Mouse (Mus musculus) liver, embryonic 14.5 days (tissue): Measurements from ENCODE around the gene Clint1. TPM values are rescaled to one million over a fixed set of nuclear protein-coding genes. Genes with fewer than 3 reads are reported as not detected.

ENCODE experiments used
- ATAC-seq: fragments of 200-750 bp; cut with Nextera tagmentation; 2 replicates; pipeline ENCODE4 v1.8.0; 2017; ENCODE audit warnings: moderate number of reproducible peaks, mild to moderate bottlenecking, moderate library complexity; ENCODE audit not compliant: insufficient read depth
- DNase-seq, 3 experiments: peaks; one replicate each; pipeline ENCODE4 v3.0.0-alpha.2; 2012 to 2013; ENCODE audit warnings: low read depth in 3 of 3, low spot score in 3 of 3
- H3K27ac ChIP-seq: fragments of 300-500 bp; sonication (generic); 2 replicates; pipeline ENCODE4 v1.5.1; 2014; ENCODE audit warnings: moderate library complexity, mild to moderate bottlenecking, control low read depth, inconsistent platforms
- H3K27me3 ChIP-seq: fragments of 300-500 bp; sonication (generic); 2 replicates; pipeline ENCODE4 v1.6.1; 2014; ENCODE audit warnings: mild to moderate bottlenecking, low read length, moderate library complexity; ENCODE audit not compliant: control insufficient read depth, insufficient read depth
- H3K36me3 ChIP-seq: fragments of 300-500 bp; sonication (generic); replicated peaks from 2 replicates; pipeline ENCODE4 v1.6.1; 2014; ENCODE audit warnings: low read depth; ENCODE audit not compliant: control insufficient read depth, insufficient read depth
- H3K4me1 ChIP-seq, 2 experiments: fragments of 200-500 bp in 1 of 2; fragments of 300-500 bp in 1 of 2; sonication (generic) in 1 of 2; replicated peaks; 2 replicates each; pipeline ENCODE4 v1.6.1; 2012 to 2014; ENCODE audit warnings: antibody characterized with exemption in 1 of 2, inconsistent platforms in 1 of 2, low read length in 1 of 2; ENCODE audit not compliant: control insufficient read depth in 2 of 2, insufficient read depth in 2 of 2
- H3K4me2 ChIP-seq: fragments of 300-500 bp; sonication (generic); 2 replicates; pipeline ENCODE4 v1.6.1; 2014; ENCODE audit warnings: low read depth, mild to moderate bottlenecking, control low read depth, moderate library complexity
- H3K4me3 ChIP-seq, 2 experiments: fragments of 200-500 bp in 1 of 2; fragments of 300-500 bp in 1 of 2; sonication (generic) in 1 of 2; 2 replicates each; pipeline ENCODE4 v1.5.1; 2012 to 2014; ENCODE audit warnings: low read depth in 2 of 2, low read length in 2 of 2, mild to moderate bottlenecking in 2 of 2, control low read depth in 1 of 2, inconsistent platforms in 1 of 2, moderate library complexity in 1 of 2; ENCODE audit not compliant: insufficient read depth in 1 of 2
- H3K9ac ChIP-seq: fragments of 300-500 bp; sonication (generic); replicated peaks from 2 replicates; pipeline ENCODE4 v1.6.1; 2014; ENCODE audit warnings: mild to moderate bottlenecking, control low read depth, moderate library complexity
- H3K9me3 ChIP-seq: fragments of 300-500 bp; sonication (generic); 2 replicates; pipeline ENCODE4 v1.6.1; 2016; ENCODE audit warnings: low read length, mixed read lengths; ENCODE audit not compliant: control insufficient read depth
- CTCF ChIP-seq: IDR thresholded peaks from 2 replicates; pipeline ENCODE4 v1.5.1; 2016; ENCODE audit warnings: antibody characterized with exemption, low read depth, control low read depth
- EP300 ChIP-seq: IDR thresholded peaks from 2 replicates; pipeline ENCODE4 v1.6.1; 2016; ENCODE audit warnings: antibody characterized with exemption, low read depth
- WGBS: fragments of 180-500 bp; shearing (Covaris S2); extraction: QIAGEN DNeasy Blood & Tissue Kit; methylation state at CpG from one replicate; pipeline ENCODE4 v1.1.7; 2014; ENCODE audit not compliant: insufficient replicate concordance; 5-methylcytosine and 5-hydroxymethylcytosine counted together
- polyA plus RNA-seq, 2 experiments: library from polyadenylated mRNA; depleted of rRNA in 1 of 2; stranded (reverse) in 1 of 2; unstranded in 1 of 2; fragments of >200 nt; fragmentation: Nextera tagmentation in 1 of 2; extraction: Ambion mirVana in 1 of 2; gene quantifications; 2 replicates each; pipeline versions ENCODE4 v1.2.1 to v1.2.3; 2012 to 2014

The Clint1 gene
- polyA plus RNA-seq, 2 experiments = 41.6 to 46.0 TPM

DNA sequence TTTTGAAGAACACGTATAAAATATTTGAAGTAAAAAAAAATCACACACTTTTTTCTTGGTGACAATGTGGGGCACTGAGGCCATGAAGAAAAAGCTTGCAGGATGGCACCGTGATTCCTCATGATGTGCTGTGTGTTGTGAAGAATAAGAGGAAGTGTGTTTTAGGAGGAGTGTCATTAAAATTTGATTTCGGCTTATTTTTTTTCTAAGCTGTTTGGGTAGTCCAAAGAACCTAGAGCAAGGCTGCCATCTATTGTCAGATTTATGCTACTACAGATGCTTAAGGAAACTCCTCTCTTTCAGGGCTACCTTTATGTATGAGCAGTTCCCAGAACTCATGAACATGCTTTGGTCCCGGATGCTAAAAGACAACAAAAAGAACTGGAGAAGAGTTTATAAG, 32.2 kb downstream of the Clint1 start:
- Histone ChIP-seq H3K27ac (no peak overlapping the region), H3K4me3 (no peak overlapping the region), H3K4me1 (peaks cover 0 to 10% of the 10 kb centered on the region in 2 experiments; a peak in 3 of 4 replicates), H3K4me2 (no peak overlapping the region), H3K36me3 (peaks cover 43% of the 10 kb centered on the region), H3K27me3 (no peaks in the 10 kb centered on the region), H3K9ac (no peak overlapping the region), H3K9me3 (no peaks in the 10 kb centered on the region)
- DNase-seq = peak in 2 of 3 experiments; percentile 37 to 39
- ATAC-seq = no peak
- peak; percentile 61 for TF ChIP-seq CTCF
- no peak for TF ChIP-seq EP300
- 47% methylated on average over 4 of the region's 4 CpGs for WGBS

DNA sequence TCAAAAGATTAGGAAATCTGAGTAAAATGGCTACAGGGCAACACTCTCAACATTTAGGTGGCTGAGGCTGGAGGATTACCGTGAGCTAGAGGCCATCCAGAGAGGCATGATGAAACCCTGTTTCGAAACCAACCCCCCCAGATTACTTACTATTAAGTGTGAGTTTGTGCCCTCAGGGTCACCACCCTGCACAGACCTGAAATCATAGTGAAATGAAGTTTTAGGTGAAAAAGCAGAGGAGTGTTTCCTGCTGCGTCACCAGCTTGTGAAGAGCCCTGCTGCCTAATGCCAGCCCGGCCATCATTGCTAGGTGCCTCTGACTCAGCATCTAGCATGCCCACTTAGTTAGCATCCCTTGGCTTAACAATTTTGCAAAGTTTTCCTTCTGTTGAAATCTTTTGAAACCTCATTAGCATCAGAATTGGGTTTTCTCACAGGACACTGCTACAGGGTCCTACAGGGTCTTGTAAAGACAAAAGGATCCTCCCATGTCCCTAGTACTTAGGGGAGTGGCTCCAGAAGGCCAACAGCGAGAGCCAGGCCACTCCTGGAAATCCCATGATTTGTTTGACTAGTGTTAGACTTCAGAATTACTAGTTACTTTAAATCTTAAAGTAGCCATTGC, 33.9 kb downstream of the Clint1 start:
- Histone ChIP-seq H3K9ac (no peak overlapping the region), H3K27ac (no peak overlapping the region), H3K27me3 (no peaks in the 10 kb centered on the region), H3K4me1 (peaks cover 0 to 5% of the 10 kb centered on the region in 2 experiments; a peak in 2 of 4 replicates), H3K4me3 (no peak overlapping the region), H3K9me3 (no peaks in the 10 kb centered on the region), H3K36me3 (peaks cover 55% of the 10 kb centered on the region), H3K4me2 (no peak overlapping the region)
- TF ChIP-seq CTCF (no peak), EP300 (no peak)
- ATAC-seq = no peak
- no peak for DNase-seq
- WGBS = 89% methylated on average over 5 of the region's 5 CpGs

DNA sequence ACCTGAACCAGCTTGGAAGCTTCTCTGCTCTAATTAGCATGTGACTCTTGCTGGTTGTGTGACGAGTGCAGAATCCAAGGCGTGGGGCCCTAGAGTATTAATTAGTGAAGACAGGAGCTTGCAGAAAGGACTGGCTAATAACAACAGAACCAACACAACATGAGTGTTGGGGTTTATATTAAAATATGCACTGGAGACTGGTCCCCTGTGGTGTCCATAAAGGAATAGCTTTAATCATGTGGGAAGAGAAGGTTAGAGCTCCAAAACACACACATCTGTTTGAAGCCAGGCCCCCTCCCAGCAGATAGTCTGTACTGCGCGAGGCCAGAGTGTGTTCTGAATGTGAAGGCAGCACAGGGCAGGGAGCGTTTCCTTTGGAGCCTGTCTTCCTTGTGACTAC, 34.7 kb downstream of the Clint1 start:
- Histone ChIP-seq H3K4me1 (peaks cover 0 to 3% of the 10 kb centered on the region in 2 experiments; a peak in 1 of 4 replicates), H3K4me2 (no peak overlapping the region), H3K4me3 (no peak overlapping the region), H3K27me3 (no peaks in the 10 kb centered on the region), H3K9ac (no peak overlapping the region), H3K27ac (no peak overlapping the region), H3K36me3 (peaks cover 63% of the 10 kb centered on the region), H3K9me3 (no peaks in the 10 kb centered on the region)
- TF ChIP-seq CTCF (no peak), EP300 (no peak)
- DNase-seq (no peak), ATAC-seq (no peak)
- 91% methylated on average over 5 of the region's 5 CpGs for WGBS

DNA sequence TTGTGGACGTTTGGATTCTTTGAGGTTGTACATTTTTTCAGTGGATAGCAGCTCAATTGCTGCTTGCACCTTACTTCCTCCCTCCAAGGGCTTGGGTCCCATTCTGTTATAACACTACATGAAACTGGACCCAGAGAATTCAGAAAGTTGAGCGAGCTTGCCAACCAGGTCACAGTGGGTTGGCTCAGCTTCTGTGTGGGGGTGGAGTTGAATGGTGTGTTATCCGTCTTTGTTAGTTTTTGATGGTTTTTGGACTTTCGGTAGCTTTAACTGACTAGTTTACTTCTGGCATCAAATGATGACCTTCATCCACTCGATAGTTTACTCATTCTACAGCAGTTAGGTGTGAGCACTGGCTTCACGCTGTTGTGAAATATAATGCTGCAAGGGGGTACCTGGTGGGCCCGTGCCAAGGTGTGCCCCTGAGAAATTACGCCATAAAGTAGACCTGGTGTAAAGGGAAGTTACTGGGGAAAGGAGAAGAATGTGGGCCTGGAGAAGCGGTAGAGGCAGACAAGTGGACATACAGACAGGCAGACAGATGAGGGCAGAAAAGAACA, 36.7 kb downstream of the Clint1 start:
- no peak for TF ChIP-seq CTCF
- no peak for TF ChIP-seq EP300
- Histone ChIP-seq H3K9ac (no peak overlapping the region), H3K4me3 (no peak overlapping the region), H3K4me2 (no peak overlapping the region), H3K9me3 (no peaks in the 10 kb centered on the region), H3K27me3 (no peaks in the 10 kb centered on the region), H3K4me1 (peaks cover 0 to 3% of the 10 kb centered on the region in 2 experiments; a peak in 1 of 4 replicates), H3K27ac (no peak overlapping the region), H3K36me3 (peaks cover 82% of the 10 kb centered on the region)
- ATAC-seq = peak; percentile 38; the same call in 1 of the 2 replicates
- no peak for DNase-seq
- WGBS = 78% methylated on average over 9 of the region's 9 CpGs

DNA sequence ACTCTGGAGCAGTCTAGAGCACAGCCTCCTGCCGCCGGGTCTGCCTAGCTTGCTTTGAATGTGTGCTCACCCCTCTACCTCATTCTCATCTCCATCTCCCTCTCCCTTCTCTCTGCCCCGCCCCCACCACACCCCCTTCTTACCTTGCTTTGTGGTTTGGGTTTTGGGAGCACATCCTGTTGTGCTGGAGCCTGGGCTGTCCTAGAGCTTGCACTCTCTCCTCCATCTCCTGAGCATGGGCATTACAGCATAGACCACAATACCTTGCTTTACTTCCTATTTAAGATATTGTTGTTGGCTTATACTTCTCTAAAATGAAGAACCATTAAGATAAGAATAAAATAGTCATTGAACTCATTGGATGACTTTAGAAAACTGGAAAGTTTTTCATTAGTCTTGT, 38.1 kb downstream of the Clint1 start:
- H3K27ac ChIP-seq = no peak overlapping the region
- TF ChIP-seq CTCF (no peak), EP300 (no peak)
- H3K9ac ChIP-seq = no peak overlapping the region
- no peak for DNase-seq
- WGBS = 55% methylated on average over 3 of the region's 3 CpGs
- no peaks in the 10 kb centered on the region for H3K27me3 ChIP-seq
- no peak for ATAC-seq
- H3K4me2 ChIP-seq = no peak overlapping the region
- H3K9me3 ChIP-seq = no peaks in the 10 kb centered on the region
- H3K4me1 ChIP-seq = 0 out of 4 replicates have a peak, but pooled peaks cover 0 to 3% of the 10 kb centered on the region in 2 experiments
- H3K4me3 ChIP-seq = no peak overlapping the region
- peaks cover 89% of the 10 kb centered on the region for H3K36me3 ChIP-seq
